Mouse (Mus musculus): ENCODE measurements at regions not wholly inside any gene's neighbourhood (a gene's known extent, or its start where the extent isn't known, plus 50 kb on each side); places are given as distances from the start of the nearest gene placed in this dataset.

GRCm38 (mm10) chr12:26891190-26891589 lies 422.2 kb downstream of the Cmpk2 start:
- DNase-seq (ENCODE audit: low spot score in 2 of 2) = no peak

DNA sequence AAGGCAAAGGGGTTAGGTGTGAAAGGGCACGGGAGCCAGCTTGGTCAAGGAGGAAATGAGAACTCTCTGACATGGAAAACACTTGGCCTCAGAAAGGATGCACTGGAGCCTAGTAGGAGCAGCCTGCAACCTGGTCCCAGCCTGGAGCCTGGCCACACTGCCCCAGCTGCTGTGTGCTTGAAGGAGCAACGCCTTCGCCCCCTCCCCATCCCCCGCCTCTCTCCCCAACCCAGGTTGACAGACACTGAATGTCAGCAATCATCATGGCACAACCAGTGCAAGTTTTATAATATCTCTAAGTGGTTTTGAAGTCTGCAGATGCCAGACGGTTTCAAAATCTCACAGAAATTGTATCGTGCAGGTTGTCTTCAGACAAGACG lies 417.6 kb downstream of the Cmpk2 start:
- no peak for DNase-seq (ENCODE audit: low spot score in 2 of 2)

GRCm38 (mm10) chr12:26885831-26886634 lies 417.0 kb downstream of the Cmpk2 start:
- no peak for DNase-seq (ENCODE audit: low spot score in 2 of 2)

GRCm38 (mm10) chr12:26885083-26885482 lies 416.1 kb downstream of the Cmpk2 start:
- DNase-seq (ENCODE audit: low spot score in 2 of 2) = no peak

DNA sequence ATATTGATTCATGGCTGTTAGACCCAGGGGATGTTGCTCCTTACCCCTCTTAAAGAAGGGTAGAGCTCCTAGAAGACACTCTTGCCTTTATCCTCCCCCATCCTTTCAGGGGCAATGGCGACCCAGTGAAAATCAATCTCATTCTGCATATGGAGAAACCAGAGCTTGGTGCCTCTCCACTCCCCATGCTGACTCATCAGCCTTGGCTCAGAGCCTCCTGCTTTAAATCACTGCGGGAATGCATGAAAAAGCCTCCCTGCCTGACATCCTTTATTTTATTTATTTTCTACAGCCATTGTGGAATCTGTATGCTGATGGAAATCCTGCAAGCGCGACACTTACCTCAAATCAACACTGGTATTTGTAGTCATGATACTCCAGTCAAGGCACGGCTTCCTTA lies 415.2 kb downstream of the Cmpk2 start:
- DNase-seq (ENCODE audit: low spot score in 2 of 2) = no peak

GRCm38 (mm10) chr12:26877691-26878121 lies 408.7 kb downstream of the Cmpk2 start:
- no peak for DNase-seq (ENCODE audit: low spot score in 2 of 2)

GRCm38 (mm10) chr12:26877284-26877683 lies 408.3 kb downstream of the Cmpk2 start:
- DNase-seq (ENCODE audit: low spot score in 2 of 2) = no peak

DNA sequence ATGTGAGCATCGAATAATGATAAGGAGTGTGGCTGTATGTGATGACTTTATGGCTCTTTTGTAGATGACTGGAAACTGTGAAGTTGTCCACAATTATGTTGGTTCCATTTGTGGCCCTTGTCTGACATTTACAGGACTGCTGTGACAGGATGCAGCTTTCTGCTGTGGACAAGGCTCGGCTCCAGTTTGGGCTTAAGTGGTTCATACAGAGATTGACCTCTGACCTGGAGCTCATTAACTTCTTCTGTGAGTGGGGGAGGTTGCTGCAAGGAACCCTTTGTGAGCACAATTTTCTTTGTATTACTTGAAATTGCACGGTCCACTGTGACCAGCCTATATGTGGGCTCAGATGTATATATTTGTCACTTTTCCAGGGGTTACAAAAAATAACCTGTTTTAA lies 403.5 kb downstream of the Cmpk2 start:
- no peak for DNase-seq (ENCODE audit: low spot score in 2 of 2)

GRCm38 (mm10) chr12:26867731-26868130 lies 398.7 kb downstream of the Cmpk2 start:
- no peak for DNase-seq (ENCODE audit: low spot score in 2 of 2)

DNA sequence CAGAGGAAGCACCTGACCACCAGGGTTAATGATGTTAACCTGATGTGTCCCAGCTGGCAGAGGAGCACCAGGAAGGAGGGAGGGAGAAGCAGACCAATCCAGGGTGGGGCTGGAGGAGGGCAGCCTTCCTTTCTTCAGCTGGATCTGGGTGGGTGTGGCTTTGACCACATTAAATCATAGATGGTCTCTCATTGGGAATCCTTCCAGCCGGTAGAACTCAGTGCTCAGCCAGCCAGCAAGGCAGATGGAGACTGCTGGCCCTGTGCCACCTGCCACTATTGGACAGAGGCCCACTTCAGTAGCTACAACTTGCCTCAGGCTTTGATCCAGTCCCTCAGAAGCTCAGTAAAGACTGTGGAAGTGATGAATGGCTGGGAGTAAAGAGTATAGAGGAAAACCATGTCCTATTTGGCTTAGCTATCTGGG lies 386.1 kb downstream of the Cmpk2 start:
- no peak for DNase-seq (ENCODE audit: low spot score in 2 of 2)

GRCm38 (mm10) chr12:26844917-26845316 lies 375.9 kb downstream of the Cmpk2 start:
- no peak for DNase-seq (ENCODE audit: low spot score in 2 of 2)

GRCm38 (mm10) chr12:26842696-26843095 lies 373.7 kb downstream of the Cmpk2 start:
- no peak for DNase-seq (ENCODE audit: low spot score in 2 of 2)

DNA sequence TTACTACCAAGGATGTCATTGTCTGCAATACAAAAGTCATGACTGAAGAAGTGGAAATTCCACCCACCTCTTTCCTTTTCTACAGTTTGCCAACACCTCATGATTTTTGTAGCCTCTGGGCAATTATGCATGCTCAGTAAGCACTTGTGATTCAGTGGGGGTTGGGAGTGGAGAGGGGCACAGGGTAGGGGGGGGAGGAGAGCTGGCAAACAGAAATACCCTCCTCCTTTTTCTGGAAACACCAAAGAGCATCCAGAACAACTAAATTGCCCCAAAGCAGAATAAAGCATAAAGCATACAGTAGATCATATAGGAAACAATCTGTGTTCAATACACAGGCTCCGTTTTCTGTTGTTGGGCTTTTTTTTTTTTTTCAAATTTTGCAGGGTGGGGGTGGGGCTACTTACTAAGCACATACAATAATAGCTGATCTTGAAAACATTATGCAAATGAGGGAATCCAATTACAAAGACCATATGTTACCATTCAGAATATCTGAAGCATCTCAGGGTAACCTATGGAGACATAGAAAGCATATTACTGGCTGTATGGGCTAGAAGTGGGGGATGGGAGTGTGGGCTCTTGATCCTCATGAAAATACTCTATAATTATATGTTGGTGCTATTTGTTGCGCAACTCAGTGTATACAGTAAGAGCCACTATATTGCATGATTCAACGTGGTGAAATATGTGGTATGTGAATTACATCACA lies 352.4 kb downstream of the Cmpk2 start:
- no peak for DNase-seq (ENCODE audit: low spot score in 2 of 2)

DNA sequence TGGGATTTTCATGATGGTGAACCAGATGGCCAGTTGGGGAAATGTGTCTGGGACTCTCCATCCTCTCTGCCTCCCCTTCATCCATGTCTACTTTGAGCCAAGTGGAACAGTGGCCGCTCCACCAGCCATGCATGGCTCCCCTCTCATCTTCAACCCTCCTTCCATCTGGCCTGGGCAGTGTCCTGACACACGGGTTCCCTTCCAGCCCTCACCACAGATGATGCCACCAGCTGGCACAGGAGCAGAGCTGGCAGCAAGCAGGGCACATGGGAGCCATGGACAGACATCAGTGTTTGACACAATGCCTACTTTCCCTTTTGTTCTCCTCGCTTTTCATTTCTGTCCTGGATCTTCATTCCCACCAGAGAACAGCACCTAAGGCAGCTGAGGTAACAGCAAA lies 348.9 kb downstream of the Cmpk2 start:
- DNase-seq (ENCODE audit: low spot score in 2 of 2) = no peak

GRCm38 (mm10) chr12:26815771-26816170 lies 346.8 kb downstream of the Cmpk2 start:
- no peak for DNase-seq (ENCODE audit: low spot score in 2 of 2)

DNA sequence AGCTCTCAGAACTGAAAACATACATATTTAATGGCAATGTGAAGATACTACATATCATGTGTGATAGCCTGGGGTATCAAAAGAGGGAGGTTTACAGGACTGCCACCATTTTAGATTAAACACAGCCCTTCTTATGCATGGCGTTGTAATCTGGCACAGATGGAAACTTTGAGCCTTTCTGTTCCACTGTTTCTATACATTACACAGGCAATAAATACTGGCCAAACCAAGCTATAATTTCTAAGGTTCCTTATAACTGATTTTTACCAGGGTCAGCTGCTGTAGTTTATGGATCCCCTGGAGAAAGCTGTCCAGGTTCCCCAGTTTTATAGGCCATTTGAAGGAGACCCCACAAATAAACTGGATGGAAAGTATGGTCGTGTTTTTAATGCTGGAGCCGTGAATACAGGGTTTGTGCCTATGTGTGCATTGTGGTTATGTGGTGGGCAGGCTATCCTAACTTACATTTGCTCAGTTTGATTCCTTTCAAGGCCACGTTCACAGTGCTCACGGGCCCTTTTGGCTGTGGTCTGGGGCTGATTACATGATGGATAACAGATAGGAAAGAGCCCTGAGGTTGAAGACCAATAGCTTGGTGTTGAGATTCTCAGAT lies 341.7 kb downstream of the Cmpk2 start:
- DNase-seq (ENCODE audit: low spot score in 2 of 2) = no peak

DNA sequence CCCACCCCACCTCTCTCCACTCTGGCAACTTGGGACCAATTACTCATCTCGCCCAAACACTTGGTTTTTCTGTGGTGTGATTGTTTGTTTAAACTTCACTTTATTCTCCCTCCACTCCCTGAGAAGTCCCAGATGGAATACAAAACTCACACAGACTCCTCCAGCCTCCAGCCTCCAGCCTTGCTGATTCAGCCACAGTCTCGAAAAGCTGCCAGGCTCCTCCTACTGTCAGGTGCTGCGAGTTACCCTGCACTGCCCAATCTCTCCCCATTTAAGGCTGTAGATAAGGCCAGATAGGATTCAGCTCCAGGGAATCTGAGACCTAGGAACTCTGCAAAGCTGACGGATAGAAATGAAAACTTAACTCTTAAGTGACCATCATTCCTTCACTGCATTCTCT lies 340.7 kb downstream of the Cmpk2 start:
- DNase-seq (ENCODE audit: low spot score in 2 of 2) = no peak

- no peak for DNase-seq (ENCODE audit: low spot score in 2 of 2)
Measured at GRCm38 (mm10) chr12:26802542-26802941, 333.5 kb downstream of the Cmpk2 start.

DNA sequence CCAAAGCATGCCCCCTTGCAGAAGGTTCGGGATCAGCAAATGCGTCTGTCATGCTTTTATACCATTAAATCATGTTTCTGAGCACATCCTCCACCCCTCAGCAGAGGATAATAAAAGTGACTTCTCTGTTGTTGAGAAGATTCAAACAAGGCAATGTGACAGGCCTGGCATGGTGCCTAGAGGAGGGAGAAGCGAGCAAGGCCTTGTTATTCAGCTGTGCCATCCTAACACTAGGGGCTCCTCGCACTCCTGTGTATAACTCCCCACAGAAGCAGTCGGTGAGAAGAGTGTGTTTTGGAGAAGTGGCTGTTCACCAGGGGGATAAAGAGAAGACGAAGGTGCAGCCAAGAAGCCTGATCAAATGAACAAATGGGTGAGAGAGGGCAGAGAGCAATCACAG lies 330.3 kb downstream of the Cmpk2 start:
- no peak for DNase-seq (ENCODE audit: low spot score in 2 of 2)

DNA sequence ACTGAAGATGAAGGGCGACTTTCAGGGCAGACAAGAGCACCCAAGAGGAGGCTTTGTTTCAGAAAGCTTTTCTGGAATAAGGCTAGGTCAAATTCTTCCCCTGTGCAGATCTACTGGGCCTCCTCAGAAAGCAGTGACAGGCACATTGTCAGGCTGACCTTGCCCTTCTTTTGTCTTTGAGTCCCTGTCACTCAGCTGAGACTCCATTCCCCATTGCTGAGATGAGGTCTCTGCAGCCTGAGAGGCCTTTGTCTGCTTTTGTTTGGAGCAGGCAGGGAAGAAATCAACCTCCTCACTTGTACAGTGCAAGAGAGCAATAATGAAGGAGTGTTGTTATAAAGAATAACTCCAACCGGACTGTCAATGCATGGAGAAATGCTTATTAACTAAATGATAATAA lies 327.4 kb downstream of the Cmpk2 start:
- no peak for DNase-seq (ENCODE audit: low spot score in 2 of 2)

- DNase-seq (ENCODE audit: low spot score in 2 of 2) = no peak
Measured at GRCm38 (mm10) chr12:26789336-26789846, 320.4 kb downstream of the Cmpk2 start.

- DNase-seq (ENCODE audit: low spot score in 2 of 2) = no peak
Measured at GRCm38 (mm10) chr12:26785550-26785949, 316.5 kb downstream of the Cmpk2 start.

- DNase-seq (ENCODE audit: low spot score in 2 of 2) = no peak
Measured at GRCm38 (mm10) chr12:26784426-26784825, 315.4 kb downstream of the Cmpk2 start.

Data from spleen, postnatal 14 days (tissue).